Mouse (Mus musculus) MEL (cell line): ENCODE measurements around the gene Gm12185. TPM values are rescaled to one million over a fixed set of nuclear protein-coding genes. Genes with fewer than 3 reads are reported as not detected.

Experiments
- DNase-seq: peaks from one replicate; pipeline ENCODE4 v3.0.0; 2011; ENCODE audit warnings: low read depth, low spot score
- H3K27ac ChIP-seq: 2 replicates; pipeline ENCODE4 v1.5.1; 2012; ENCODE audit warnings: low read depth, mild to moderate bottlenecking, control low read depth, low read length, moderate library complexity; ENCODE audit not compliant: control insufficient read depth
- H3K27me3 ChIP-seq, 2 experiments: fragments of 150-350 bp in 1 of 2; sonication (generic) in 1 of 2; 2 replicates each; pipeline ENCODE4 v1.6.1; 2012; ENCODE audit warnings: low read length in 2 of 2, mild to moderate bottlenecking in 2 of 2, improper control_type of control experiment in 1 of 2, moderate library complexity in 1 of 2; ENCODE audit not compliant: insufficient read depth in 2 of 2, control insufficient read depth in 1 of 2
- H3K36me3 ChIP-seq, 2 experiments: 2 replicates each; pipeline ENCODE4 v1.6.1; 2012 to 2014; ENCODE audit warnings: low read length in 2 of 2, improper control_type of control experiment in 1 of 2, inconsistent platforms in 1 of 2, mild to moderate bottlenecking in 1 of 2; ENCODE audit not compliant: insufficient read depth in 2 of 2, control insufficient read depth in 1 of 2
- H3K4me1 ChIP-seq, 2 experiments: fragments of 150-350 bp in 1 of 2; sonication (generic) in 1 of 2; 2 replicates each; pipeline ENCODE4 v1.6.1; 2012; ENCODE audit warnings: low read length in 2 of 2, improper control_type of control experiment in 1 of 2, mild to moderate bottlenecking in 1 of 2; ENCODE audit not compliant: insufficient read depth in 2 of 2, control insufficient read depth in 1 of 2
- H3K4me3 ChIP-seq, 2 experiments: fragments of 150-350 bp in 1 of 2; sonication (generic) in 1 of 2; 2 replicates each; pipeline ENCODE4 v1.5.1; 2012; ENCODE audit warnings: low read depth in 2 of 2, low read length in 2 of 2, mild to moderate bottlenecking in 2 of 2, moderate library complexity in 2 of 2, control low read depth in 1 of 2, improper control_type of control experiment in 1 of 2; ENCODE audit not compliant: control insufficient read depth in 1 of 2, insufficient read depth in 1 of 2
- H3K79me2 ChIP-seq: 2 replicates; pipeline ENCODE4 v1.6.1; 2012; ENCODE audit warnings: mild to moderate bottlenecking, low read length, moderate library complexity; ENCODE audit not compliant: control insufficient read depth, poor library complexity, insufficient read depth
- H3K9ac ChIP-seq: 2 replicates; pipeline ENCODE4 v1.6.1; 2012; ENCODE audit warnings: low read depth, mild to moderate bottlenecking, control low read depth, low read length, moderate library complexity; ENCODE audit not compliant: control insufficient read depth, poor library complexity, severe bottlenecking
- H3K9me3 ChIP-seq: fragments of 150-350 bp; sonication (generic); replicated peaks from 2 replicates; pipeline ENCODE4 v1.6.1; 2012; ENCODE audit warnings: mild to moderate bottlenecking, low read length, improper control_type of control experiment, moderate library complexity; ENCODE audit not compliant: insufficient read depth
- BHLHE40 ChIP-seq: IDR thresholded peaks from 2 replicates; pipeline ENCODE4 v1.6.1; 2012; ENCODE audit warnings: low read depth, mild to moderate bottlenecking, inconsistent platforms, low read length, improper control_type of control experiment, borderline replicate concordance
- CHD2 ChIP-seq: IDR thresholded peaks from 2 replicates; pipeline ENCODE4 v1.6.1; 2011; ENCODE audit warnings: low read length, improper control_type of control experiment
- CTCF ChIP-seq, 3 experiments: IDR thresholded peaks in 2 of 3; conservative IDR thresholded peaks in 1 of 3; 2 replicates each; pipeline ENCODE4 v1.5.1; 2011 to 2012; ENCODE audit warnings: low read length in 3 of 3, low read depth in 2 of 3, mild to moderate bottlenecking in 2 of 3, improper control_type of control experiment in 1 of 3, inconsistent platforms in 1 of 3, mixed read lengths in 1 of 3, moderate library complexity in 1 of 3; ENCODE audit not compliant: control insufficient read depth in 1 of 3, insufficient read depth in 1 of 3, poor library complexity in 1 of 3, severe bottlenecking in 1 of 3
- E2F4 ChIP-seq: IDR thresholded peaks from 2 replicates; pipeline ENCODE4 v1.6.1; 2011; ENCODE audit warnings: low read depth, low read length, improper control_type of control experiment, borderline replicate concordance
- ELF1 ChIP-seq: IDR thresholded peaks from 2 replicates; pipeline ENCODE4 v1.6.1; 2014; ENCODE audit warnings: low read depth, mild to moderate bottlenecking, inconsistent platforms, low read length, improper control_type of control experiment, moderate library complexity
- EP300 ChIP-seq, 2 experiments: IDR thresholded peaks; 2 replicates each; pipeline ENCODE4 v1.6.1; 2011; ENCODE audit warnings: improper control_type of control experiment in 2 of 2, low read length in 2 of 2, low read depth in 1 of 2, mild to moderate bottlenecking in 1 of 2
- ETS1 ChIP-seq: IDR thresholded peaks from 2 replicates; pipeline ENCODE4 v1.6.1; 2012; ENCODE audit warnings: low read depth, mild to moderate bottlenecking, inconsistent platforms, low read length, improper control_type of control experiment, moderate library complexity
- GABPA ChIP-seq: IDR thresholded peaks from 2 replicates; pipeline ENCODE4 v1.6.1; 2012; ENCODE audit warnings: low read depth, mild to moderate bottlenecking, inconsistent platforms, low read length, improper control_type of control experiment, moderate library complexity
- GATA1 ChIP-seq: IDR thresholded peaks from 2 replicates; pipeline ENCODE4 v1.6.1; 2011; ENCODE audit warnings: low read depth, low read length, improper control_type of control experiment
- HCFC1 ChIP-seq: IDR thresholded peaks from 2 replicates; pipeline ENCODE4 v1.6.1; 2012; ENCODE audit warnings: low read depth, mild to moderate bottlenecking, inconsistent platforms, low read length, improper control_type of control experiment, moderate library complexity
- KAT2A ChIP-seq: conservative IDR thresholded peaks from 2 replicates; pipeline ENCODE4 v1.6.1; 2012; ENCODE audit warnings: low read depth, low read length, improper control_type of control experiment, inconsistent platforms
- MAFK ChIP-seq: IDR thresholded peaks from 2 replicates; pipeline ENCODE4 v1.6.1; 2011; ENCODE audit warnings: low read depth, mild to moderate bottlenecking, low read length, improper control_type of control experiment, borderline replicate concordance
- MAX ChIP-seq: IDR thresholded peaks from 2 replicates; pipeline ENCODE4 v1.6.1; 2011; ENCODE audit warnings: low read length, improper control_type of control experiment
- MAZ ChIP-seq: IDR thresholded peaks from 2 replicates; pipeline ENCODE4 v1.6.1; 2012; ENCODE audit warnings: low read depth, mild to moderate bottlenecking, inconsistent platforms, low read length, improper control_type of control experiment
- MEF2A ChIP-seq: IDR thresholded peaks from 2 replicates; pipeline ENCODE4 v1.6.1; 2014; ENCODE audit warnings: low read depth, mild to moderate bottlenecking, inconsistent platforms, low read length, improper control_type of control experiment; ENCODE audit not compliant: poor library complexity, insufficient replicate concordance, severe bottlenecking; ENCODE audit errors: extremely low read depth
- MYB ChIP-seq: IDR thresholded peaks from 2 replicates; pipeline ENCODE4 v1.6.1; 2011; ENCODE audit warnings: mild to moderate bottlenecking, low read depth, low read length, improper control_type of control experiment
- NELFE ChIP-seq: IDR thresholded peaks from 2 replicates; pipeline ENCODE4 v1.6.1; 2011; ENCODE audit warnings: low read depth, low read length, improper control_type of control experiment
- NRF1 ChIP-seq: IDR thresholded peaks from 2 replicates; pipeline ENCODE4 v1.6.1; 2014; ENCODE audit warnings: low read depth, mild to moderate bottlenecking, inconsistent platforms, low read length, improper control_type of control experiment, moderate library complexity; ENCODE audit not compliant: poor library complexity, insufficient read depth, severe bottlenecking
- POLR2A ChIP-seq, 2 experiments: IDR thresholded peaks; 2 replicates each; pipeline ENCODE4 v1.6.1; 2011 to 2012; ENCODE audit warnings: low read length in 2 of 2, mild to moderate bottlenecking in 2 of 2, control low read depth in 1 of 2, improper control_type of control experiment in 1 of 2, low read depth in 1 of 2, moderate library complexity in 1 of 2; ENCODE audit not compliant: control insufficient read depth in 1 of 2, insufficient read depth in 1 of 2, poor library complexity in 1 of 2
- POLR2AphosphoS2 ChIP-seq: IDR thresholded peaks from 2 replicates; pipeline ENCODE4 v1.6.1; 2011; ENCODE audit warnings: low read length, improper control_type of control experiment
- POLR2AphosphoS5 ChIP-seq: IDR thresholded peaks from 2 replicates; pipeline ENCODE4 v1.6.1; 2012; ENCODE audit warnings: low read depth, borderline replicate concordance, mild to moderate bottlenecking, inconsistent platforms, low read length, moderate library complexity, mixed read lengths
- RAD21 ChIP-seq: IDR thresholded peaks from 2 replicates; pipeline ENCODE4 v1.6.1; 2011; ENCODE audit warnings: mild to moderate bottlenecking, low read depth, low read length, improper control_type of control experiment
- RCOR1 ChIP-seq: IDR thresholded peaks from 2 replicates; pipeline ENCODE4 v1.6.1; 2012; ENCODE audit warnings: low read depth, mild to moderate bottlenecking, inconsistent platforms, low read length, improper control_type of control experiment
- SMC3 ChIP-seq: IDR thresholded peaks from 2 replicates; pipeline ENCODE4 v1.6.1; 2011; ENCODE audit warnings: low read depth, low read length, improper control_type of control experiment
- TAL1 ChIP-seq: IDR thresholded peaks from 2 replicates; pipeline ENCODE4 v1.6.1; 2012; ENCODE audit warnings: mild to moderate bottlenecking, inconsistent platforms, low read length, moderate library complexity, mixed read lengths
- TBP ChIP-seq: IDR thresholded peaks from 2 replicates; pipeline ENCODE4 v1.8.0; 2011; ENCODE audit warnings: low read depth, low read length, improper control_type of control experiment
- TCF12 ChIP-seq: IDR thresholded peaks from 2 replicates; pipeline ENCODE4 v1.6.1; 2014; ENCODE audit warnings: low read depth, mild to moderate bottlenecking, inconsistent platforms, low read length, improper control_type of control experiment, moderate library complexity
- UBTF ChIP-seq: IDR thresholded peaks from 2 replicates; pipeline ENCODE4 v1.6.1; 2012; ENCODE audit warnings: low read depth, mild to moderate bottlenecking, inconsistent platforms, low read length, improper control_type of control experiment, moderate library complexity, borderline replicate concordance; ENCODE audit not compliant: insufficient read depth
- USF1 ChIP-seq: IDR thresholded peaks from 2 replicates; pipeline ENCODE4 v1.6.1; 2014; ENCODE audit warnings: low read depth, mild to moderate bottlenecking, inconsistent platforms, low read length, improper control_type of control experiment, moderate library complexity
- USF2 ChIP-seq, 2 experiments: IDR thresholded peaks; 2 replicates each; pipeline ENCODE4 v1.6.1; 2011 to 2012; ENCODE audit warnings: improper control_type of control experiment in 2 of 2, low read length in 2 of 2, borderline replicate concordance in 1 of 2, inconsistent platforms in 1 of 2, low read depth in 1 of 2, mild to moderate bottlenecking in 1 of 2; ENCODE audit not compliant: insufficient read depth in 1 of 2
- ZKSCAN1 ChIP-seq: IDR thresholded peaks from 2 replicates; pipeline ENCODE4 v1.6.1; 2012; ENCODE audit warnings: low read depth, mild to moderate bottlenecking, inconsistent platforms, low read length, improper control_type of control experiment, moderate library complexity
- ZMIZ1 ChIP-seq: IDR thresholded peaks from 2 replicates; pipeline ENCODE4 v1.6.1; 2012; ENCODE audit warnings: low read depth, mild to moderate bottlenecking, inconsistent platforms, low read length, improper control_type of control experiment, moderate library complexity
- polyA plus RNA-seq, 2 experiments: library from polyadenylated mRNA; stranded (reverse) in 1 of 2; unstranded in 1 of 2; fragments of >175 nt in 1 of 2; fragments of >200 nt in 1 of 2; gene quantifications; 2 replicates each; pipeline versions ENCODE4 v1.2.1 to v1.2.4; 2012; ENCODE audit warnings: low replicate concordance in 2 of 2, low read depth in 1 of 2; ENCODE audit not compliant: insufficient read length in 2 of 2, insufficient read depth in 1 of 2, missing spikeins in 1 of 2
- total RNA-seq: library from RNA; depleted of rRNA; stranded (reverse); fragments of 300-350 nt; gene quantifications from 2 replicates; pipeline ENCODE4 v1.2.3, GENCODE M21; 2012

The Gm12185 gene
- total and polyA plus RNA-seq, 3 experiments = not detected

GRCm38 (mm10) chr11:48871201-48871772 is 120.7 kb downstream of the Gm12185 start, which contains the start of gene Irgm1 (continued):
- TF ChIP-seq POLR2AphosphoS2 (0 out of 2 replicates have a peak, but pooled peaks have one; percentile 10), MYB (peak; percentile 7; the same call in 1 of the 2 replicates), POLR2A (IDR thresholded peaks at IDR 0.05; ENCODE audit: control insufficient read depth in 1 of 2, insufficient read depth in 1 of 2, low read depth in 1 of 2, low read length in 2 of 2, poor library complexity in 1 of 2) (peak; percentile 42 to 62; a peak in 2 of 4 replicates), MAX (peak; percentile 3; the same call in 1 of the 2 replicates), RAD21 (no peak), SMC3 (no peak; the same call in 1 of the 2 replicates), ZKSCAN1 (no peak), GATA1 (no peak), ELF1 (peak; percentile 54; the same call in 1 of the 2 replicates), CHD2 (no peak)

DNA sequence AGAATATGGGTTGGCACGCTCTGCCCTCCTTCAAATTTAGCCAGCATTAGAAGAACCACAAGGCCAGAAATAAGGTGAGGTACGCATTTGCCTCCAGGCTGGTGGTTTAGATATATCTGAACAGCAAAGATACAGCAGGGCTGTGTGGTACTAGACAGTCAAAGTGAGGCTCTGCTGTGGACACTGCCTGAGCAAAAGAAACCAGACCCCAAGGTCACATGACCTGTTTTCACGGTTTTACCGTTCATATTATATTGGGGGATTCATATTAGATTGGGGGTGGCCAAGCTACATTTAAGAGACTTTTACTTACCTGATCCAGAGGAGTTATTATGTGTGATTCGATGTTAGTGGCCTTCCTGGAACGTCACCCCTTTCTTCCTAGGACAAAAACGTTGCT is 121.2 kb downstream of the Gm12185 start:
- H3K9me3 ChIP-seq = no peaks in the 10 kb centered on the region
- DNase-seq = peak; percentile 82
- H3K27me3 ChIP-seq = no peaks in the 10 kb centered on the region
- peak overlapping the region; percentile 89 for H3K9ac ChIP-seq
- peak overlapping the region; percentile 95 for H3K27ac ChIP-seq
- peaks cover 0 to 23% of the 10 kb centered on the region in 2 experiments; a peak in 2 of 4 replicates for H3K36me3 ChIP-seq
- peaks cover 12 to 35% of the 10 kb centered on the region in 2 experiments for H3K4me1 ChIP-seq
- H3K4me3 ChIP-seq = peak overlapping the region; percentile 65 to 86
- peaks cover 16% of the 10 kb centered on the region; the same call in 1 of the 2 replicates for H3K79me2 ChIP-seq
- TF ChIP-seq RCOR1 (0 out of 2 replicates have a peak, but pooled peaks have one; percentile 29), E2F4 (no peak), ETS1 (no peak), MAX (peak; percentile 56), ZKSCAN1 (no peak), HCFC1 (no peak), USF1 (peak; percentile 93), TCF12 (peak; percentile 37; the same call in 1 of the 2 replicates), TBP (peak; percentile 67; the same call in 1 of the 2 replicates), USF2 (IDR thresholded peaks at IDR 0.05; ENCODE audit: borderline replicate concordance in 1 of 2, insufficient read depth in 1 of 2, low read depth in 1 of 2, low read length in 2 of 2) (peak in 1 of 2 experiments; percentile 78; a peak in 2 of 4 replicates), UBTF (no peak), MEF2A (no peak), CTCF (IDR thresholded peaks at IDR 0.05 in 2 of 3, conservative IDR thresholded peaks at IDR 0.05 in 1 of 3; ENCODE audit: control insufficient read depth in 1 of 3, insufficient read depth in 1 of 3, low read depth in 2 of 3, low read length in 3 of 3, poor library complexity in 1 of 3, severe bottlenecking in 1 of 3) (no peak), TAL1 (no peak), CHD2 (no peak), MYB (0 out of 2 replicates have a peak, but pooled peaks have one; percentile 8), GABPA (no peak), ZMIZ1 (no peak), EP300 (IDR thresholded peaks at IDR 0.05; ENCODE audit: low read depth in 1 of 2, low read length in 2 of 2) (no peak; a peak in 2 of 4 replicates), POLR2AphosphoS5 (no peak), NRF1 (no peak), MAZ (no peak), MAFK (no peak), POLR2AphosphoS2 (0 out of 2 replicates have a peak, but pooled peaks have one; percentile 3), GATA1 (no peak), KAT2A (no peak), BHLHE40 (peak; percentile 46; the same call in 1 of the 2 replicates), NELFE (no peak; the same call in 1 of the 2 replicates)
